Mouse (Mus musculus) limb, embryonic 10.5 days (tissue): ENCODE data around the gene Plekhs1. TPM values are rescaled to one million over a fixed set of nuclear protein-coding genes. Genes with fewer than 3 reads are reported as not detected.

Experiments
- DNase-seq: peaks from one replicate; pipeline ENCODE4 v3.0.0-alpha.2; 2017; ENCODE audit warnings: low spot score
- H3K27ac ChIP-seq: fragments of 300-500 bp; sonication (generic); 2 replicates; pipeline ENCODE4 v1.5.1; 2016; ENCODE audit warnings: mild to moderate bottlenecking
- H3K27me3 ChIP-seq: fragments of 300-500 bp; sonication (generic); 2 replicates; pipeline ENCODE4 v1.6.1; 2016; ENCODE audit warnings: low read depth, mild to moderate bottlenecking; ENCODE audit not compliant: poor library complexity, severe bottlenecking
- H3K36me3 ChIP-seq: fragments of 300-500 bp; sonication (generic); 2 replicates; pipeline ENCODE4 v1.6.1; 2016; ENCODE audit warnings: mild to moderate bottlenecking, moderate library complexity
- H3K4me1 ChIP-seq: fragments of 300-500 bp; sonication (generic); 2 replicates; pipeline ENCODE4 v1.6.1; 2016
- H3K4me3 ChIP-seq: fragments of 300-500 bp; sonication (generic); 2 replicates; pipeline ENCODE4 v1.5.1; 2016; ENCODE audit warnings: mild to moderate bottlenecking, moderate library complexity
- H3K9me3 ChIP-seq: fragments of 300-500 bp; sonication (generic); replicated peaks from 2 replicates; pipeline ENCODE4 v1.6.1; 2016; ENCODE audit warnings: mild to moderate bottlenecking
- WGBS: fragments of 180-500 bp; shearing (Covaris S2); methylation state at CpG from one replicate; pipeline ENCODE4 v1.1.7; 2016; 5-methylcytosine and 5-hydroxymethylcytosine counted together
- polyA plus RNA-seq: library from polyadenylated mRNA; unstranded; fragments of >200 nt; fragmentation: Nextera tagmentation; extraction: Ambion mirVana; gene quantifications from 2 replicates; pipeline ENCODE4 v1.2.1, GENCODE M21; 2016

Gene Plekhs1
- polyA plus RNA-seq, 1 experiment from 2014 or later, result 0.10 TPM

GRCm38 (mm10) chr19:56462786-56463185 lies 1.3 kb downstream of the Plekhs1 start:
- Histone ChIP-seq H3K36me3 (no peaks in the 10 kb centered on the region), H3K27ac (no peak overlapping the region), H3K27me3 (no peaks in the 10 kb centered on the region), H3K4me3 (no peak overlapping the region), H3K4me1 (no peaks in the 10 kb centered on the region), H3K9me3 (no peaks in the 10 kb centered on the region)
- no peak for DNase-seq
- 90% methylated on average over 4 of the region's 4 CpGs for WGBS

GRCm38 (mm10) chr19:56466486-56466885 lies 5.0 kb downstream of the Plekhs1 start:
- H3K27ac ChIP-seq, result no peak overlapping the region
- 91% methylated on average over 8 of the region's 8 CpGs for WGBS
- H3K9me3 ChIP-seq, result no peaks in the 10 kb centered on the region
- H3K4me1 ChIP-seq, result peaks cover 6% of the 10 kb centered on the region; the same call in 1 of the 2 replicates
- H3K36me3 ChIP-seq, result no peaks in the 10 kb centered on the region
- DNase-seq, result no peak
- H3K27me3 ChIP-seq, result no peaks in the 10 kb centered on the region
- no peak overlapping the region for H3K4me3 ChIP-seq

GRCm38 (mm10) chr19:56470286-56471020 lies 9.0 kb downstream of the Plekhs1 start:
- WGBS, result 91% methylated on average over 14 of the region's 14 CpGs
- H3K27ac ChIP-seq, result no peak overlapping the region
- peaks cover 23% of the 10 kb centered on the region for H3K4me1 ChIP-seq
- H3K27me3 ChIP-seq, result 0 out of 2 replicates have a peak, but pooled peaks cover 6% of the 10 kb centered on the region
- H3K4me3 ChIP-seq, result no peak overlapping the region
- DNase-seq, result no peak
- no peaks in the 10 kb centered on the region for H3K36me3 ChIP-seq
- no peaks in the 10 kb centered on the region for H3K9me3 ChIP-seq

- no peak overlapping the region for H3K27ac ChIP-seq
- no peaks in the 10 kb centered on the region for H3K9me3 ChIP-seq
- no peaks in the 10 kb centered on the region for H3K36me3 ChIP-seq
- 0 out of 2 replicates have a peak, but pooled peaks cover 6% of the 10 kb centered on the region for H3K27me3 ChIP-seq
- 85% methylated on average over 10 of the region's 10 CpGs for WGBS
- H3K4me1 ChIP-seq, result peaks cover 28% of the 10 kb centered on the region
- no peak for DNase-seq
- no peak overlapping the region for H3K4me3 ChIP-seq
Measured at GRCm38 (mm10) chr19:56471934-56472333, 10.5 kb downstream of the Plekhs1 start.

GRCm38 (mm10) chr19:56474869-56475550 lies 13.6 kb downstream of the Plekhs1 start:
- 46% methylated on average over 19 of the region's 19 CpGs for WGBS

GRCm38 (mm10) chr19:56476546-56476945 lies 15.1 kb downstream of the Plekhs1 start:
- Histone ChIP-seq H3K4me1 (peaks cover 23% of the 10 kb centered on the region), H3K36me3 (no peaks in the 10 kb centered on the region), H3K4me3 (no peak overlapping the region), H3K9me3 (no peaks in the 10 kb centered on the region), H3K27ac (no peak overlapping the region), H3K27me3 (0 out of 2 replicates have a peak, but pooled peaks cover 6% of the 10 kb centered on the region)
- WGBS, result 37% methylated on average over 2 of the region's 2 CpGs
- DNase-seq, result no peak

More at GRCm38 (mm10) chr19:56474869-56475550, 13.6 kb downstream of the Plekhs1 start:
- Histone ChIP-seq H3K4me3 (peak overlapping the region; percentile 30; the same call in 1 of the 2 replicates), H3K36me3 (no peaks in the 10 kb centered on the region), H3K27ac (no peak overlapping the region; the same call in 1 of the 2 replicates), H3K9me3 (no peaks in the 10 kb centered on the region), H3K4me1 (peaks cover 23% of the 10 kb centered on the region), H3K27me3 (0 out of 2 replicates have a peak, but pooled peaks cover 6% of the 10 kb centered on the region)
- DNase-seq, result peak; percentile 48

GRCm38 (mm10) chr19:56477253-56477652 lies 15.8 kb downstream of the Plekhs1 start:
- WGBS, result 84% methylated on average over 5 of the region's 5 CpGs
- no peaks in the 10 kb centered on the region for H3K36me3 ChIP-seq
- DNase-seq, result no peak
- H3K4me3 ChIP-seq, result no peak overlapping the region
- H3K4me1 ChIP-seq, result peaks cover 23% of the 10 kb centered on the region
- 0 out of 2 replicates have a peak, but pooled peaks cover 2% of the 10 kb centered on the region for H3K27me3 ChIP-seq
- H3K27ac ChIP-seq, result no peak overlapping the region
- no peaks in the 10 kb centered on the region for H3K9me3 ChIP-seq

- Histone ChIP-seq H3K9me3 (no peaks in the 10 kb centered on the region), H3K4me3 (no peak overlapping the region), H3K36me3 (no peaks in the 10 kb centered on the region), H3K27me3 (no peaks in the 10 kb centered on the region), H3K4me1 (peaks cover 19% of the 10 kb centered on the region), H3K27ac (no peak overlapping the region)
- WGBS, result 78% methylated on average over 3 of the region's 3 CpGs
- DNase-seq, result no peak
Measured at GRCm38 (mm10) chr19:56477832-56478231, 16.4 kb downstream of the Plekhs1 start.

GRCm38 (mm10) chr19:56484630-56485375 lies 23.4 kb downstream of the Plekhs1 start:
- peaks cover 25% of the 10 kb centered on the region for H3K4me1 ChIP-seq
- H3K4me3 ChIP-seq, result no peak overlapping the region
- no peaks in the 10 kb centered on the region for H3K36me3 ChIP-seq
- 80% methylated on average over 13 of the region's 13 CpGs for WGBS
- no peak overlapping the region for H3K27ac ChIP-seq
- DNase-seq, result no peak
- no peaks in the 10 kb centered on the region for H3K9me3 ChIP-seq
- no peaks in the 10 kb centered on the region for H3K27me3 ChIP-seq

GRCm38 (mm10) chr19:56485376-56486271 lies 24.2 kb downstream of the Plekhs1 start:
- no peak for DNase-seq
- no peaks in the 10 kb centered on the region for H3K27me3 ChIP-seq
- H3K4me1 ChIP-seq, result peaks cover 28% of the 10 kb centered on the region
- H3K9me3 ChIP-seq, result no peaks in the 10 kb centered on the region
- H3K27ac ChIP-seq, result 0 out of 2 replicates have a peak overlapping the region, but pooled peaks have one; percentile 42
- H3K4me3 ChIP-seq, result no peak overlapping the region
- WGBS, result 61% methylated on average over 13 of the region's 13 CpGs
- H3K36me3 ChIP-seq, result no peaks in the 10 kb centered on the region

GRCm38 (mm10) chr19:56486926-56487325 lies 25.5 kb downstream of the Plekhs1 start:
- Histone ChIP-seq H3K9me3 (no peaks in the 10 kb centered on the region), H3K27ac (no peak overlapping the region), H3K4me3 (no peak overlapping the region), H3K4me1 (peaks cover 30% of the 10 kb centered on the region), H3K27me3 (no peaks in the 10 kb centered on the region), H3K36me3 (no peaks in the 10 kb centered on the region)
- no peak for DNase-seq
- WGBS, result 90% methylated on average over 7 of the region's 7 CpGs

- no peak overlapping the region for H3K27ac ChIP-seq
- WGBS, result 88% methylated on average over 2 of the region's 2 CpGs
- H3K4me1 ChIP-seq, result peaks cover 30% of the 10 kb centered on the region
- H3K36me3 ChIP-seq, result no peaks in the 10 kb centered on the region
- no peak for DNase-seq
- H3K27me3 ChIP-seq, result no peaks in the 10 kb centered on the region
- H3K9me3 ChIP-seq, result no peaks in the 10 kb centered on the region
- no peak overlapping the region for H3K4me3 ChIP-seq
Measured at GRCm38 (mm10) chr19:56487339-56487738, 25.9 kb downstream of the Plekhs1 start.
